Mouse (Mus musculus) ES-E14 (cell line): ENCODE measurements around the gene Hesx1.

Experiments
- CHD2 ChIP-seq: IDR thresholded peaks from 2 replicates; pipeline ENCODE4 v1.6.1; 2014; ENCODE audit warnings: mild to moderate bottlenecking, low read depth, low read length, inconsistent platforms
- HCFC1 ChIP-seq: IDR thresholded peaks from 2 replicates; pipeline ENCODE4 v1.6.1; 2012; ENCODE audit warnings: low read length, inconsistent platforms, borderline replicate concordance; ENCODE audit not compliant: insufficient read depth
- ZC3H11A ChIP-seq: IDR thresholded peaks from 2 replicates; pipeline ENCODE4 v1.6.1; 2012; ENCODE audit warnings: low read depth, mild to moderate bottlenecking, inconsistent platforms, low read length, borderline replicate concordance
- ZNF384 ChIP-seq: IDR thresholded peaks from 2 replicates; pipeline ENCODE4 v1.6.1; 2012; ENCODE audit warnings: low read depth, low read length, inconsistent platforms

DNA sequence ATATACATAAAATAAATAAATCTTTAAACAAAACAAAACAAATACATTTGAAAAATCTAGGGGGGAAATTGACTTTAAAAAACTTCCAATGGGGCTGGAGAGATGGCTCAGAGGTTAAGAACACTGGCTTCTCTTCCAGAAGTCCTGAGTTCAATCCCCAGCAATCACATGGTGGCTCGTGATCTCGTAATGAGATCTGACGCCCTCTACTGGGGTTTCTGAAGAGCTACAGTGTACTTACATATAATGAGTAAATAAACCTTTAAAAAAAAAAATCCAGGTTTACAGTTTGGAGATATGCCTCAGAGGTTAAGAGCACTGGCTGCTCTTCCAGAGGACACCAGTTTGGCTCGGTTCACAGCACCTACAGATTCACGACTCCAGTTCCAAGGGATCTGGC, 17.3 kb downstream of the Hesx1 start:
- TF ChIP-seq ZNF384 (peak; percentile 49; the same call in 1 of the 2 replicates), HCFC1 (no peak), CHD2 (no peak), ZC3H11A (no peak)
